Mouse (Mus musculus) splenic B cell, adult 2 months (primary cell): ENCODE measurements around the gene Cox7b2.
"Not testable (repeated sequence)": the region's sequence is repeated elsewhere in the genome, so short reads cannot be mapped to it uniquely, and the experiment has no call there.

ENCODE experiments used
- DNase-seq: peaks from one replicate; pipeline ENCODE4 v3.0.0-alpha.2; 2011; ENCODE audit warnings: low read depth, low spot score
- H3K27me3 ChIP-seq: 2 replicates; pipeline ENCODE4 v1.6.1; 2012; ENCODE audit warnings: mild to moderate bottlenecking, low read length, moderate library complexity, mixed read lengths; ENCODE audit not compliant: control insufficient read depth, poor library complexity, insufficient read depth, severe bottlenecking
- H3K36me3 ChIP-seq: 2 replicates; pipeline ENCODE4 v1.6.1; 2012; ENCODE audit warnings: mild to moderate bottlenecking, low read length, moderate library complexity, mixed read lengths; ENCODE audit not compliant: control insufficient read depth, poor library complexity, insufficient read depth, severe bottlenecking

Cox7b2 gene

GRCm38 (mm10) chr5:71548079-71548478 lies at the start of gene Cox7b2:
TSS of gene Cox7b2 (minus strand) at chr5:71548205.
- no peaks in the 10 kb centered on the region for H3K27me3 ChIP-seq
- no peaks in the 10 kb centered on the region for H3K36me3 ChIP-seq
- DNase-seq, result no peak

GRCm38 (mm10) chr5:71595321-71595720 lies 47.3 kb upstream of the Cox7b2 start:
- Histone ChIP-seq H3K27me3 (no peaks in the 10 kb centered on the region), H3K36me3 (no peaks in the 10 kb centered on the region)
- DNase-seq, result no peak

- DNase-seq, result no peak
- no peaks in the 10 kb centered on the region; the same call in 1 of the 2 replicates for H3K36me3 ChIP-seq
- no peaks in the 10 kb centered on the region for H3K27me3 ChIP-seq
These were observed 45.8 kb upstream of the Cox7b2 start for GRCm38 (mm10) chr5:71593745-71594255.

GRCm38 (mm10) chr5:71571646-71572237 lies 23.7 kb upstream of the Cox7b2 start:
- no peak for DNase-seq
- Histone ChIP-seq H3K36me3 (no peaks in the 10 kb centered on the region), H3K27me3 (no peaks in the 10 kb centered on the region)

- DNase-seq, result no peak
- H3K27me3 ChIP-seq, result no peaks in the 10 kb centered on the region
These were observed 2.5 kb downstream of the Cox7b2 start for GRCm38 (mm10) chr5:71545554-71545953.

GRCm38 (mm10) chr5:71525486-71525885 lies 22.5 kb downstream of the Cox7b2 start:
- not testable (repeated sequence) for H3K27me3 ChIP-seq, DNase-seq, H3K36me3 ChIP-seq

More at GRCm38 (mm10) chr5:71545554-71545953, 2.5 kb downstream of the Cox7b2 start:
- no peaks in the 10 kb centered on the region for H3K36me3 ChIP-seq

GRCm38 (mm10) chr5:71502058-71502678 lies 45.8 kb downstream of the Cox7b2 start:
- H3K27me3 ChIP-seq, result no peaks in the 10 kb centered on the region
- H3K36me3 ChIP-seq, result no peaks in the 10 kb centered on the region
- peak; percentile 40 for DNase-seq

- no peaks in the 10 kb centered on the region for H3K36me3 ChIP-seq
- no peaks in the 10 kb centered on the region for H3K27me3 ChIP-seq
- DNase-seq, result no peak
These were observed 52.4 kb downstream of the Cox7b2 start for GRCm38 (mm10) chr5:71495621-71496020.

GRCm38 (mm10) chr5:71456957-71457356 lies 91.0 kb downstream of the Cox7b2 start:
- no peaks in the 10 kb centered on the region for H3K27me3 ChIP-seq
- no peaks in the 10 kb centered on the region for H3K36me3 ChIP-seq
- no peak for DNase-seq

GRCm38 (mm10) chr5:71440174-71440573 lies 107.8 kb downstream of the Cox7b2 start:
- DNase-seq, result no peak
- H3K27me3 ChIP-seq, result no peaks in the 10 kb centered on the region
- no peaks in the 10 kb centered on the region for H3K36me3 ChIP-seq
